Mouse (Mus musculus) cerebellum, postnatal 14 days (tissue): ENCODE measurements around the gene Syt13.
A peak's percentile ranks its signal among the peaks of the same experiment; 100 is the strongest.

ENCODE experiments used
- DNase-seq, 2 experiments: peaks; one replicate each; pipeline ENCODE4 v3.0.0; 2021; ENCODE audit warnings: mixed read lengths in 2 of 2

The Syt13 gene

DNA sequence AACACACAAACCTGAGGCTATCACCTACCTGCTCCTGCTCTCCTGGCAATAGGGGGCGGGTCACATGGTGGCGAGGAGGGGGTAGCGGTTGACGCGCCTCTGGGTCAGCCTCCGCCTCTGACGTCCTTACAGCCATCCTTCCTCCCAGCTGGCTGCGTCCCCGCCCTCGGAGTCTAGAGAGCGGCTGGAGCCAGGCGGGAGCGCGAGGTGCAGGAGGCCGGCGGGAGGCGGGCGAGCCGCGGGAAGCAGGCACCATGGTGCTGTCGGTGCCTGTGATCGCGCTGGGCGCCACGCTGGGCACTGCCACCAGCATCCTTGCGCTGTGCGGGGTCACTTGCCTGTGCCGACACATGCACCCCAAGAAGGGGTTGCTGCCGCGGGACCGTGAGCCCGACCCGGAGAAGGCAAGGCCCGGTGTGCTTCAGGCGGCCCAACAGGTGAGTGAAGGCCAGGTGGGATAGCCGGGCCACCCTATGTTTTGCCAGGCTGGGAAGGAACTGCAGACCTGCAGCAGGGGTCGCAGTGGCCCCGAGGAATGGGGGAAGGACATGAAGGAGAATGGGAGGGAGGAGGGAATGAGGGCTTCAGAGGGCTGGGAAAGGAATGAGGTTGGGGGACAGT, at the start of gene Syt13:
Gene Syt13, plus strand, starts transcription at position 166 of the 621 bp plus-strand sequence.
- peak; percentile 75 to 80 for DNase-seq

DNA sequence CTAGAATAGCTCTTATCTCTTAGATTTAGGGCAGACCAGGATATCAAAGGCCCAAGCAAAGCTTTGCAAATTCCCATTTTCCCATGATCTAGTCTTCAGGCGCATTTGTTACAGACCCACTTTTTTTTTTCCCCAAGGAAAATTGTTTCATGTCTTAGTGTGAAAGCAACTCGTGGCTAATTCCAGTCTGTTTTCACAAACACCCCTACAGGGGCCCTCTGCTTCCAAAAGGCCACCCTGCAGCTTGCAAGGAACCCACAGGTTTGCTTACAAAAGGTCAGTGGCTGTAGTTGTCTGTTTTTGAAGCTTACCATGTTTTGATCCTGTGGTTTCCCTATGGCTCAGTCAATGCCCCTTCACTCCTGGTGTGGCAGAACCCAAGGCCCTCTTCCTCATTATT, 48.3 kb upstream of the Syt13 start:
- no peak for DNase-seq

DNA sequence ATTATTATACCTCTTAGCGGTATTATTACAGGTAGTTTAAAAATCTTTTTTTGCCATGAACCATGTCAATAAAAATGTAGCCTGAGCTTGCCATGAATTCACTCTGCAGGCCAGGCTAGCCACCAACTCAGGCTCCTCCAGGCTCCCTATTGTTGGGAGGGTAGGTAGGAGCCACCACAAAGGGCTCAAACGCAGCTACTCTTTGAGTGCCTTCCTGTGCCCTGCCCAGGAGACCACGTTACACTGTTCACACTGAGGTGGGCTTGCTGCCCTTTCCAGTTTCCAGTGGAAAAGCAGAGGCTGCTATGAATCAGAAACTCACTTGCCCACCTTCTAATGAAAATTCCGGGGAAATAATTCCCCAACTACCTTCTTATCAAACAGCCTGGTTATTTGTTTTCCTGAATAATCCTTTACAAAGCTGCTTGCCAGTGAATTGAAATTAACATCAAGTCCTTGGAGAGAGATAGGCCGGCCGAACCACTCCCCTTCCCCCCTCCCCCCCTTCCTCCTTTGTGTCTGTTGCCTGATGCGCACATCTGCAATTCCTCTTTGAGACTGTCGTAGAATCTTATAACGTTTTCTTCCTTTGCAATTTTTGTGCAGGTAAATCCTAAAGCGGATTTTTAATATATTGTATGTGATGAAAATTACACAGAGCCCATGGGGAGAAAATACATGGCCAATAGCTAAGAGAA, 44.6 kb upstream of the Syt13 start:
- no peak for DNase-seq

DNA sequence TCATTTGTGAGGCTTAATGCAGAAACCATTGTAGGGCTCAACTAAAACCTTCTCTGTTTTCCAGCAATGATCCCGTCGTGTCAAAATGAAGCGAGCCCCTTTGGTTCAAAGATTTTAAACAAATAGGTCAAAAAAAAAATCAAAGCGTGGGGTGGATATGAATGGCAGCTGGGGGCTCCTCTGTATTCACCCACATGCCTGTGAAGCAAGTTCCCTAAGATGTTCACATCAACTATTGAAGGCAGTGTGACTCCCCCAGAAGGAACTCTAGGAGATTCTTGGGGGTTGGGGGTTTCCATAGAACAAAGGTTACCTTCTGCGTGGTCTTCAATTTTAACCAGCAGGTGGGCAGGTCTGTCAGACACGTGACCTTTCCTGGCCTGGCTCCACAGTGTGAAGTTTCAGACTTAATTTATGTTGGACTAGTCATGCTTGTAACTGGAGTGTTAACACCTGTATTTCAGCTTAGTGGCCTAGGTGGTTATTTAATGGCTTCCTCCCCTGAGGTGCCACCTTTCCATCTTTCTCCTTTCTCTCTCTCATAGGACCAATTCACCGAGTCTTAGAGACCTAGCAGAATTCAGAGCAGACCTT, 43.7 kb upstream of the Syt13 start:
- no peak for DNase-seq

DNA sequence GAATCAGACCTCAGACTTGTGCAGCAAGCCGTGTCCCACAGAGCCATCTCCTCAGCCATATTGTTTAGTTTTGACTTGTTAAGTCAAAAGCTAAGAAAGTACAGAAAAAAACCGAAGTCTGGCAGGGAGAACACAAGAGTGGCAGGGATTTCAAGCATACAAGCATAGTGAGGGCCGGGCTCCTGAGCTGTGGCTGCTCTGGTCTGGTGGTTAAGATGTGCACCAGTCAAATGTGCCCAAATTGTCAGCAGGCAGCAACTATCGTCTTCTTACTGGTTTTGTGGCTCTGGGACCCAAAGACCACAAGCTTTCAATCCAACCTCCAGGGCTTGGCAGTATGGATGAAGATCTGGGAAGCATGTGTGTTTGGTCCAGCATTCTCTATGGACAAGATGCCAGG, 42.2 kb upstream of the Syt13 start:
- no peak for DNase-seq

DNA sequence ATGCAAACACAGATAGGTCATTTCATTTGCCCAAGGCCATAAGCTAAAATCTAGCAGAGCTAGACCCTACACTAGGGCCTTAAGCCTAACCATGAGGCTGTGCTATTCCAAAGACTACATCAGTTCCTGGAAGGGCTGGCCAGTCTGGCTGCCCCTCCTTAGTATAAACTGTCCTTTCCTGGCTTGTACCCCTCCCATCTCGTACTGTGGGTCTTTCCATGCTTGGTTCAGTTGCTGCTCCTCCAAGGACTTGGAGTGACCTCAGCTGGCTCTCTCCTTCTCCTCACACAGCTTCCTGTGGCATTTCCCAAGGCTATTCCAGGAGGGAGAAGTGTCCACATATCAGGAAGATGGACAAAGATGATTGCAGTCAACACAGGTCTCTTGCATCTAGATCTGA, 40.3 kb upstream of the Syt13 start:
- no peak for DNase-seq

DNA sequence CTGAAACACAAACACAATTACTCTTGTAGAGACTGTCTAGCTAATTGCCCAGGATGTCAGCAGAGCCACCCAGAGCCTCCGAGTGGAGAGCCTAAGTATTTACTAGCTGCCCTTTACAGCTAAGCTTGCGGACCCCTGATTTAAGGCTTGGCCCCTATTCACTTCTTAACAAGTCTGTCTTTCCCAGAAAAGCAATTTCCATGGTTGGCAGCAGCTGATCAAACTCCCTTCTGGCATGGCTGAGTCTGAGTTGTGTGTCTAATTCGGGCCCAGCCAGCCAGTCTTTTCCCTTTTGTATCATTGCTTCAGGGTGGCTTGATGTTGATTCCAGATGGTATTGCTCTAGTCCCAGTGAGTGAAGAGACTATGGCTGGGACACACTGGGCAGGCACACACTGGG, 37.4 kb upstream of the Syt13 start:
- no peak for DNase-seq

DNA sequence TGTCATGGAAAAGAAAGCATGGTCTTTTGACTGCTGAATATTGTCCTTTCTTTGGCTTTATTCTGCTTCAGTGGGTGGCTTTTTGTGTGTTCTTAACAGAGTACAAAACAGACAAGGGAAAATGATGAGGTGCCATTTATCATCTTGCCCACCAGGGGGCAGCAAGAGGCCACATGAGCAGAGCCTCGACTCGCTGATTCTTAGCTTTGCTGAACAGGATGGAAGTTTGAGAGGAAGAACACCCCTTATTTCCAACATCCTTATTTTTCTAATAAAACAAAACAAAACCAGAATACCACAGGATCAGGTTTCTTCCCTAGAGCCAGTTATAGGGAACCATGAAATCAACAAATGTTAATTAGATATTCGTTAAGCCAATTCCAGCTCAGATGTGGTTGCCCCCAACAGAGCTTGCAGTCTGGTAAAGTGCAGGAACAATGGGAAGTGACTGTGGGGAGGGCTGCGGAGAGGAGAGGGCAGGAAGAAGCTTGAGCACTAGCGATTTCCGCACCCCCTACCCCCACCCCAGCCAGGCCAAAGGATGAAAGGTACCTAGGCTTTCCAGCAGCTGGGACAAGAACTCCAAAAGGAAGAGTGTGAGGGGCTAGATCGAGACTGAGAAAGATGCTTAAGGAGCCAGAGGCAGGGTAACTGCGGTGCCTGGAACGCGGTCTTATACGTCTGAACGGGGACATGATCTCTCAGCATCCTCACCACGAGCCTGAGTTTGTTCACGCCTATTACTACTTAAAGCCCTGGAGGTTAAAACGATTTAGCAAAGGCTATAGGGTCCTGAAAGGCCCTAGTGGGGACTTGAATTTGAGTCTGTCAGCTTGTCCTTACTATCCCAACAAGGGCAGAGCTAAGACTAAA, 31.6 kb upstream of the Syt13 start:
- peak; percentile 79 to 80 for DNase-seq

DNA sequence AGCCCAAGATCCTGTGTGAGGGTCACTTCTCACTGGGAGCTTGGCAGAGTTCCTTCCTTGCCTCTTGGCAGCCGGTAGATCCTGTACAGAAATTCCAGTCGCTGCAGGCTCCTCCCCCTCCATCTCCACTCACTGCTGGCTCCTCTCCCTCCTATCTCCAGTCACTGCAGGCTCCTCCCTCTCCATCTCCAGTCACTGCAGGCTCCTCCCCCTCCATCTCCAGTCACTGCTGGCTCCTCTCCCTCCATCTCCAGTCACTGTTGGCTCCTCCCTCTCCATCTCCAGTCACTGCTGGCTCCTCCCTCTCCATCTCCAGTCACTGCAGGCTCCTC, 31.0 kb upstream of the Syt13 start:
- peak; percentile 28 to 36 for DNase-seq

DNA sequence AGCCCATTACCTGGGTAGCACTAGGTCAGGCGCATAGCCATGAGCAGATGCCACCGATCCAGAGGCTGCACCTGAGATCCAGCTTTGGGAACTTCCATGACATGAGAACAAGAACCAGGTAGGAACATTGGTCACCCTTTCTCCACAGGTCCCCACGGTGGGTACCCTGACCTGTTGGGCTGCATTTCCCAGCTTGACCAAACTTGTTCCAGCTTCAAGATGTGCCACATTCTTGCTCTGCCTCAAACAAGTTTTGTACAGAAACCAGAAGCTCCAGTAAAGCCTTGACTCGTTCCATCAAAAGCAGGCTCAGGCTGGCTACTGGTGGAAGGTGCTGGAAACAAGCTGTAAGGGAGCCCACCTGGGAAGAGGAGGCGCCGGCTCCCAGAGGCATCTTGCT, 29.9 kb upstream of the Syt13 start:
- DNase-seq, result no peak

DNA sequence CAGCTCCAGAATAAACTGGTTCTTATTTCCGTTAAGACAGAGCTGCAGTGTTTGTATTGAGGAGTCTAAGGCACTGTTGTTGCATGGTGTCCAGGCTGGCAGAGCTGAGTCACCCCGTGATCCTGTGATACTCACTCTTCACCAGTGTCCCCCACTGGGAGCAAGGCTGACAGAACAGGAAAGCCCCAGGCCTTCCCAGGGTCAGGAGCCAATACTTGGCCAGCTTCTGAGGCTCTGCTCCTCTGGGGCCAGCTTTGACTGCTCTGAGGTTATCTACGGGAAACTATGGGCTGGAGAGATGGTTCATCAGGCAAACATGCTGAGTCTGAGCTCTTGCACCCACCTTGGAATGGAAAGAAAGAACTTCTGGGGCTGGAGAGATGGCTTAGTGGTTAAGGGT, 28.0 kb upstream of the Syt13 start:
- no peak for DNase-seq

DNA sequence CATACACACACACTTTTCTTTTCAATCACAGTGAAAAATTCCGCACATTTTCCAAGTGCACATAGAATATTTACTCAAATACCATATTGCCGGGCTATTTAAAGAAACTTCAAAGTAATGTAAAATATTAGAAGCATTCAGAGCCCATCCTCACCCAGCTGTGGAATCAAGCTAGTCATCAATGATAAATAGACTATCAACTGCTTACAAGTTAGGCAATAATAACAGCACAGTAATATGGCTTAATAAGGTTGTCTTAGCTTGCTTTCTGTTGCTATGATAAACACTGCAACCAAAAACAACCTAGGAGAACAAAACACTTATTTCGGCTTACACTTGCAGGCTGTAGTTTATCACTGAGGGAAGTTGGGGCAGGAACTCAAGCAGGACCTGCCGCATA, 22.4 kb upstream of the Syt13 start:
- no peak for DNase-seq

DNA sequence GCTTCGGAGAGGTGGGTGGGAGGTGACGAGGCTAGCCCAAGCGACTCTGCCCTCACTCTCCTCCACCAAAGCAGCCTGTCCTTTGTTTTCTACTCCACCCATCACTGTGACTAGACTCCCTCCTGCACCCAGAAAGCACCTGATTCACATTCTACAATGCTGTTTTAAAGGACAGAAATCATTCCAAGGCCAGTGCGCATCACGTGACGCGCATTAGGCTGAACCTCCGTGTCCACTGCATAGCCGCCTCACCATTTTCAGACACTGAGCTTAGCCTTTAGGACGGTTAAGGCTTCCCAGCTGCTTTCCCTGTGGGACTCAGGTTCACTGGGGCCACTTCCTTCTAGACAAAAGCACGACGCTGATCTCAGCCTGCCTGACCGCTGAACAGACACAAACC, 11.2 kb upstream of the Syt13 start:
- no peak for DNase-seq

DNA sequence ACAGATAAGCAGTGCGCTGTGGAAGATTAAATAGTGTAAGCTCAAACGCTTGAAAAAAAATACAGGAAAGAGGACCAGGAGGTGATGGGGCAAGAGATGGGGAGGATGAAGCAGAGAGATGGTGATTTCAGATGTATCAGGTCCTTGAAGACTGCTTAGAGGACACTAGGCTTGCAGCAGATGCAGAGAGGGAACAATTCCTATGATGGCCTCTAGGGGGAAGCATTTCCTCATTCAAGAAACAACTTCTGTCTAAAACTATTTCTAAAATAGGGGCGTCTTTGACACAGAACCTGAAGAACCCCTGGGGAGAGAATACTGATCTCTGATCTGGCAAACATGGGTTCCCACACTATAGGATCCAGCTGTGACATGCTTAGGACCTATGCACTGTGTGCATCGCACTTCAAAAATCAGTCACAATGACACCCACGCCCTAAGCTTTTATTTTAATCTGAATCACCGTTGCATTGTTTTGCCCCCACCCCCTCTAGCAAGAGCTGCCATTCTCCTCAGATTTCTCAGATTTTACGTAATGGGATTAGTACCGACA, 10.5 kb upstream of the Syt13 start:
- DNase-seq, result peak; percentile 79 to 82

DNA sequence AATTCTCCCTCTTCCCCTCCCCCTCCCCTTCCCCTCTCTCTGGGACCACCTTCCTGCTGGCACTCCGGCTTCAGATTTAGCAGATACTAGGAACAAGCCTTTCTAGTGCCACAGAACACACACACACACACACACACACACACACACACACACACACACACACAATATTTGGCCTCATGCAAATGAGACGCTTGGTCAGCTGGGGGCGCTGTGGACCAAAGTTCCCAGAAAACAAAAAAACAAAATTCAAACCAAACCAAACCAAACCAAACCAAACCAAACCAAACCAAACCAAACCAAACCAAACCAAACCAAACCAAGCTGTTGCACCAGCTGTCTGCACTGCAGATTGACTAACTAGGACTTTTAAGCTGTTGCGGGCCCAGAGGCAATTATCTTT, 4.5 kb upstream of the Syt13 start:
- peak; percentile 69 to 86 for DNase-seq

DNA sequence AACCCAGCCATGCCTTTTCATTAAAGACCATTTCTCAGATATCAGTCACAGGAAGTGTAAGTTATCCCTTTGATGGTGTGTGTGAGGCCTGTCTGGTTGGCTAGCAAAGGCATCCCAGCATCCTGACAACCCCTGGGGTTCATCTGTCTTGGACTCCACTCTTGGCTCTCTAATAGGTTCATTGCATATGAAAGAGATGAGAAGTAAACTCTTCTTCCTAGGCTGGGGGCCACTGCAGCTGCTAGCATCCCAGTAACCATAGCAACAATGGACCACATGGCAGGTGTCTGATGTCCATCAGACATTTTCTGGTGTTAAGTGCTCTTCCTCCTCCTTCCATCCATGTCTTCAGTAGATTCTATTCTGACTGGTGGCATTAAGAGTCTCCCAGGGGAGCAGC, 2.6 kb upstream of the Syt13 start:
- no peak for DNase-seq

DNA sequence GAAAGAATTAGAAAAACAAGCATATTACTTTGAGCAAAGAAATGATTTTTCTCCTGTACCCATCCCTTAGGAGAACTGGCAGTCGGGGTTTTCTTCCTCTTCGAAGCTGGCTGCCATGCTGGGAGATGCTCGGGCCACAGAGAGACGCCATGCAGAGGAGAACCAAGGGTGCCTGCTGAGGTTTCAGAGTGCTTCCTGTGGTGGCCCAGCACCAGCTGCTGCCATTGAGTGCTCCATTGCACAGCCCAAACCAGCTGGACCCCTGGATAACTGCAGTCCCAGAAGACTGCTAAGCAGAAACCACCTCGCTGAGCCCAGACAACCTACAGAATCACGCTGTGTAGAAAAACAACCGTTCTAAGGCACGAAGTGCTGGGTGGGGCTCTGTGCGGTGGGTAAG, 1.6 kb upstream of the Syt13 start:
- no peak for DNase-seq

DNA sequence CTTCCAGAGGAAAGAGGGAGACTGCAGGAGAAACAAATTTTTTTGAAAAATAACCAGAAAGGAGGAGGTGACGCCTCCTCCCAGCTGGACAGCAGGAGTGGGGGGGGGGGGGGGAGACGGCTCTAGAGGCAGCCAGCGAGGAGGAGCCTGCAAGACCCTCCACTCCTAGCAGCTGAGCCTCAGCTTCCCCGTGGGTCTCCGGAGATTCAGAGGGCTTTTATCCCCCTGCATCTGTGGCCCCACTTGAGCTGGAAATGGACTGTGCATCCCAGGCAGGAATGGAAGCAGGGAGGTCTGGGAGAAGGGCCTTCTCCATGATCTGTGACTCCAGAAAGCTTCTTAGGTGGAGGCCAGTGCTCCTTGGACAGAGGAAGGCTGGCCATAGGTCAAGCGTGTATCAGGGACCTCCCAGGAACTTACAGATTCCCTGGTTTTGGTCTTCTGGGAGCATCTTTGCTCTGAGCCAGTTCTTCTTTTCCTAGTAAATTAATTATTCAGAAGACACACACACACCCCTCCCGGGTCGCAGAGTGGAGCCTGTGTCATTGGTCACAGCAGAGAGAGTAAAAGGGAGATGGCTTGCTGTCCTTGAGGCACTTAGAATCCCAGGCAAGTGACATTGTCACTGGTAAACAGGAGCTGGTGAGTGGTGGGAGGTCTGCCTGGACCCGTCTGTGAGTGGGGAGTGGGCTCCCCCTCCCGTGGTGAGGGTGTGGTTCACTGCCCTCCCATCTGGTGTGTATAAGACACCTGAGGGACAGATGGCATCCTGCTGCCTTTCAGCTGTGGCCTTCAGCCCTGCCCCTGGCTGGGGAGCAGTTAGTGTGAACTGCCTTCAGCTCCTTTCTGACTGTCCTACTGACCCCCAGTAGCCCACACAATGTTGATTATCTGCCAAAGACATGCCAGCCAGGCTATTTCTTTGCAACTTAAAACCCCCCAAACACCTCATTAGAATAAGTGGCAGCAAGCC, 1.0 kb downstream of the Syt13 start:
- peak; percentile 45 to 48 for DNase-seq

DNA sequence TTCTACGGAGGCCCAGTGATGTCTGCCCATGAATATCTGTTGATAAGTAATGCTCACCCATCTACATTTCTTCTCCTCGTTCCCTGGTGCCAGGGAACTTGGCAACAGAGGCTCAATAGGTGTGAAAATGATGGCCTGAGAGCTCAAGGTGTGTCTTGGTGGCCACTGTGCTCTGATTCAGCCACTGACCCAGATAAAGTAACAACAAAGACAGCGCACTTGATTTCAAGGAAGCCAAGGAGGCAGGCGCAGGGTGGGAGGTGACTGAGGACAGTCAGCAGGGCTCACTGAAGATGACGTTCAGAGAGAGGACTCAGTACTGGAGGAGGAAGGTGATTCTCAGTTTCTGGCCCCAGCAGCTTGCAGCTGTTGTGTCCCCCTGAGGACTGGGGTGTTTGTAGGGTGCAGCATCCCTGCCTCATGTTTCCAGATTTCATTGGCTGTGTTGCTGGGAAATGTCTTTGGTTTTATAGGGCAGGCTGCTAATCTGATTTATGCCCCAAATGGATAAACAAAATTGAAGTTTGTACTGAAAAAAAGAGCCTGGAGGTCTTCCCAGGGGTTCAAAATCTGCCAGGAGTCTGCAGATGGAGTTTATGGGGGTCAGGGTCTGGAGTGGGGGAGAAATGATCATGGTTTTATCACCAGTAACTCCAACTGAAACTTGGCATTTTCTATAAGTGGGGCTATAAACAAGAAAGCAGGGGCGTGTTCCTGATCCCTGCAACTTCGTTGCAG, 2.7 kb downstream of the Syt13 start:
- no peak for DNase-seq

DNA sequence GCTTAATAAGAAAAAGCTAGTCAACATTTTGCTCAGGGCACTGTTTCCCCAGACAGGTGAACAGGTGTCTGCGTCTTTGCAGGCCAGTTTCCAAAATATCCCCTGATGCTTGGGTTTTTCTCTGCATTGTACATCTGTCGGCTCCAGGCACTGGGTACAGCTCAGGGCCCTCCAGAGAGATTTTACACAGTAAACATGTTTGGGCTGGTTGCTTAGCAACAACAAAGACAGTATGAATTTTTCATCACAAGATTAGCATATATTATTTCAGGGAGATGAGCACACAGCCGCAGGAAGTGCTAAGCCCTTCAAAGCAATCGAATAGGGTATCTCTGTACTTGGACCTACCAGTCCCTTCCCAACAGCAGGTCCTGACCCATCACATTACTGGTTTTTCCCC, 5.8 kb downstream of the Syt13 start:
- DNase-seq, result no peak

DNA sequence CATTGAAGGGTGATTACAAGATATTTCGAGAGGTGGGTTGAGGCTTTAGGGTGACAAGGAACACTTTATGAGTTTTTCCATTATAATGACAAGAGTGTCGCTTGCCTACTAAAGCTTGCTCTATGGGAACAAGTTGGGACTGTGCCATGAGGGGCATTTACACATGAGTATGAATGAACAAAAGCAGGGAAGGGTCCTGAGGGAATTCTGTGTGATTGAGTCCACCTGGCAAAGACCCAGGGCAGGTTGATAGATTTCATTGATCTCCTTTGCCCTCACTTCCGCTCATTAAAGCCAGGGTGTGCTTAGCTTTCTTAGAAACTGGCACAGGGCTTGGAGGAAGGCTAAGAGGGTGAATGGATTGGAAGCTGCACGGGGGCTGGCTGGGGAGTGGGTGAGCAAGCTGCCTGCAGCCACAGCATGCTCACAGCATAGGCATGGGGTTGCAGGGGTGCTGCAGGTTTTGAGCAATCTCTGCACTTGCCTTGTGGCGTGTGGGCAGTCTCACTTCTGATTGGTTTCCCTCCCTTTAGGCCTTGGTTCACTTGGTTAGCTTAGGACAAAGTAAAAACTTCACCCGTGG, 9.9 kb downstream of the Syt13 start:
- DNase-seq, result no peak
